Mouse (Mus musculus) neural tube, embryonic 11.5 days (tissue): ENCODE measurements around the gene Nxn. TPM values are rescaled to one million over a fixed set of nuclear protein-coding genes. Genes with fewer than 3 reads are reported as not detected.

ENCODE experiments used
- ATAC-seq: fragments of 200-750 bp; cut with Nextera tagmentation; 2 replicates; pipeline ENCODE4 v1.8.0; 2017; ENCODE audit warnings: moderate number of reproducible peaks, mild to moderate bottlenecking, moderate TSS enrichment, moderate library complexity; ENCODE audit not compliant: insufficient read depth, low FRiP score, low TSS enrichment
- DNase-seq: peaks from one replicate; pipeline ENCODE4 v3.0.0-alpha.2; 2015; ENCODE audit warnings: low spot score
- H3K27ac ChIP-seq: fragments of 300-500 bp; sonication (generic); 2 replicates; pipeline ENCODE4 v1.5.1; 2014; ENCODE audit warnings: low read depth, mild to moderate bottlenecking, low read length
- H3K27me3 ChIP-seq: fragments of 300-500 bp; sonication (generic); 2 replicates; pipeline ENCODE4 v1.6.1; 2014; ENCODE audit warnings: mild to moderate bottlenecking, low read length, mixed read lengths; ENCODE audit not compliant: control insufficient read depth, insufficient read depth
- H3K36me3 ChIP-seq: fragments of 300-500 bp; sonication (generic); 2 replicates; pipeline ENCODE4 v1.6.1; 2014; ENCODE audit warnings: mild to moderate bottlenecking, low read length, moderate library complexity, mixed read lengths; ENCODE audit not compliant: control insufficient read depth, insufficient read depth
- H3K4me1 ChIP-seq: fragments of 300-500 bp; sonication (generic); 2 replicates; pipeline ENCODE4 v1.6.1; 2014; ENCODE audit warnings: low read length, mixed read lengths; ENCODE audit not compliant: control insufficient read depth, insufficient read depth
- H3K4me2 ChIP-seq: fragments of 300-500 bp; sonication (generic); 2 replicates; pipeline ENCODE4 v1.6.1; 2014; ENCODE audit warnings: low read depth, mild to moderate bottlenecking, moderate library complexity
- H3K4me3 ChIP-seq: fragments of 300-500 bp; sonication (generic); 2 replicates; pipeline ENCODE4 v1.5.1; 2014; ENCODE audit warnings: low read depth, low read length
- H3K9ac ChIP-seq: fragments of 300-500 bp; sonication (generic); 2 replicates; pipeline ENCODE4 v1.6.1; 2014; ENCODE audit warnings: mild to moderate bottlenecking, low read length
- H3K9me3 ChIP-seq: fragments of 300-500 bp; sonication (generic); 2 replicates; pipeline ENCODE4 v1.6.1; 2016; ENCODE audit warnings: low read length; ENCODE audit not compliant: control insufficient read depth
- WGBS: fragments of 180-500 bp; shearing (Covaris S2); extraction: QIAGEN DNeasy Blood & Tissue Kit; methylation state at CpG from one replicate; pipeline ENCODE4 v1.1.7; 2014; 5-methylcytosine and 5-hydroxymethylcytosine counted together
- polyA plus RNA-seq: library from polyadenylated mRNA; unstranded; fragments of >200 nt; fragmentation: Nextera tagmentation; extraction: Ambion mirVana; gene quantifications from 2 replicates; pipeline ENCODE4 v1.2.1, GENCODE M21; 2014

The Nxn gene
- polyA plus RNA-seq, 1 experiment from 2014 or later = 57.7 TPM

- H3K36me3 ChIP-seq = no peaks in the 10 kb centered on the region
- H3K4me2 ChIP-seq = no peak overlapping the region
- 68% methylated on average over 6 of the region's 6 CpGs for WGBS
- no peaks in the 10 kb centered on the region for H3K9me3 ChIP-seq
- H3K4me3 ChIP-seq = no peak overlapping the region
- H3K9ac ChIP-seq = no peak overlapping the region
- ATAC-seq (no peak), DNase-seq (no peak)
- no peak overlapping the region for H3K27ac ChIP-seq
- H3K4me1 ChIP-seq = peaks cover 21% of the 10 kb centered on the region
- no peaks in the 10 kb centered on the region for H3K27me3 ChIP-seq
Observed at GRCm38 (mm10) chr11:76314140-76314539, 84.8 kb downstream of the Nxn start.

GRCm38 (mm10) chr11:76312805-76313204 is 86.1 kb downstream of the Nxn start:
- H3K9me3 ChIP-seq = no peaks in the 10 kb centered on the region
- H3K4me3 ChIP-seq = no peak overlapping the region
- no peak overlapping the region for H3K9ac ChIP-seq
- peaks cover 21% of the 10 kb centered on the region for H3K4me1 ChIP-seq
- 71% methylated on average over 4 of the region's 4 CpGs for WGBS
- H3K27me3 ChIP-seq = no peaks in the 10 kb centered on the region
- H3K36me3 ChIP-seq = no peaks in the 10 kb centered on the region
- no peak for DNase-seq
- no peak overlapping the region for H3K27ac ChIP-seq
- ATAC-seq = no peak
- H3K4me2 ChIP-seq = no peak overlapping the region

- H3K4me1 ChIP-seq = peaks cover 23% of the 10 kb centered on the region
Observed at GRCm38 (mm10) chr11:76311224-76312000, 87.5 kb downstream of the Nxn start.

GRCm38 (mm10) chr11:76309868-76310267 is 89.1 kb downstream of the Nxn start:
- no peaks in the 10 kb centered on the region for H3K9me3 ChIP-seq
- ATAC-seq = no peak
- WGBS = 39% methylated on average over 5 of the region's 5 CpGs
- no peak overlapping the region for H3K9ac ChIP-seq
- H3K4me3 ChIP-seq = no peak overlapping the region
- no peak overlapping the region for H3K4me2 ChIP-seq
- peaks cover 23% of the 10 kb centered on the region for H3K4me1 ChIP-seq
- no peak overlapping the region for H3K27ac ChIP-seq
- DNase-seq = no peak
- no peaks in the 10 kb centered on the region for H3K36me3 ChIP-seq
- H3K27me3 ChIP-seq = no peaks in the 10 kb centered on the region

More at GRCm38 (mm10) chr11:76311224-76312000, 87.5 kb downstream of the Nxn start:
- Histone ChIP-seq H3K27me3 (no peaks in the 10 kb centered on the region), H3K9ac (no peak overlapping the region), H3K4me3 (no peak overlapping the region), H3K4me2 (no peak overlapping the region), H3K9me3 (no peaks in the 10 kb centered on the region), H3K36me3 (no peaks in the 10 kb centered on the region), H3K27ac (no peak overlapping the region)
- DNase-seq (no peak), ATAC-seq (no peak)
- 67% methylated on average over 12 of the region's 12 CpGs for WGBS

GRCm38 (mm10) chr11:76309072-76309471 is 89.9 kb downstream of the Nxn start:
- H3K4me3 ChIP-seq = no peak overlapping the region
- ATAC-seq (no peak), DNase-seq (no peak)
- H3K4me1 ChIP-seq = peaks cover 23% of the 10 kb centered on the region
- H3K9ac ChIP-seq = no peak overlapping the region
- no peak overlapping the region for H3K4me2 ChIP-seq
- 18% methylated on average over 6 of the region's 6 CpGs for WGBS
- H3K27ac ChIP-seq = no peak overlapping the region
- no peaks in the 10 kb centered on the region for H3K9me3 ChIP-seq
- H3K27me3 ChIP-seq = no peaks in the 10 kb centered on the region
- H3K36me3 ChIP-seq = no peaks in the 10 kb centered on the region

- H3K4me1 ChIP-seq = peaks cover 20% of the 10 kb centered on the region
- H3K4me2 ChIP-seq = no peak overlapping the region
- no peak overlapping the region for H3K27ac ChIP-seq
- no peak for DNase-seq
- WGBS = 79% methylated on average over 4 of the region's 4 CpGs
- no peak for ATAC-seq
- no peaks in the 10 kb centered on the region for H3K9me3 ChIP-seq
- no peak overlapping the region for H3K9ac ChIP-seq
- no peaks in the 10 kb centered on the region for H3K27me3 ChIP-seq
- no peaks in the 10 kb centered on the region for H3K36me3 ChIP-seq
- H3K4me3 ChIP-seq = no peak overlapping the region
Observed at GRCm38 (mm10) chr11:76306769-76307168, 92.2 kb downstream of the Nxn start.

GRCm38 (mm10) chr11:76305571-76305970 is 93.4 kb downstream of the Nxn start:
- Histone ChIP-seq H3K9ac (no peak overlapping the region), H3K4me3 (no peak overlapping the region), H3K4me1 (peaks cover 13% of the 10 kb centered on the region), H3K9me3 (no peaks in the 10 kb centered on the region), H3K36me3 (no peaks in the 10 kb centered on the region), H3K27ac (no peak overlapping the region), H3K27me3 (no peaks in the 10 kb centered on the region), H3K4me2 (no peak overlapping the region)
- DNase-seq = no peak
- WGBS = 86% methylated on average over 4 of the region's 4 CpGs
- ATAC-seq = no peak

- ATAC-seq = no peak
- 54% methylated on average over 11 of the region's 11 CpGs for WGBS
Observed at GRCm38 (mm10) chr11:76303368-76303767, 95.6 kb downstream of the Nxn start.

GRCm38 (mm10) chr11:76300862-76301261 is 98.1 kb downstream of the Nxn start:
- DNase-seq (no peak), ATAC-seq (no peak)
- no peaks in the 10 kb centered on the region for H3K9me3 ChIP-seq
- WGBS = 87% methylated on average over 5 of the region's 5 CpGs
- no peaks in the 10 kb centered on the region for H3K27me3 ChIP-seq
- no peak overlapping the region for H3K27ac ChIP-seq
- no peaks in the 10 kb centered on the region for H3K36me3 ChIP-seq
- H3K9ac ChIP-seq = no peak overlapping the region
- H3K4me1 ChIP-seq = peaks cover 4% of the 10 kb centered on the region; the same call in 1 of the 2 replicates
- H3K4me3 ChIP-seq = no peak overlapping the region
- no peak overlapping the region for H3K4me2 ChIP-seq

More at GRCm38 (mm10) chr11:76303368-76303767, 95.6 kb downstream of the Nxn start:
- no peaks in the 10 kb centered on the region for H3K9me3 ChIP-seq
- no peak overlapping the region for H3K4me2 ChIP-seq
- no peak overlapping the region for H3K4me3 ChIP-seq
- H3K9ac ChIP-seq = no peak overlapping the region
- no peak overlapping the region for H3K27ac ChIP-seq
- no peaks in the 10 kb centered on the region for H3K36me3 ChIP-seq
- H3K4me1 ChIP-seq = 0 out of 2 replicates have a peak, but pooled peaks cover 2% of the 10 kb centered on the region
- H3K27me3 ChIP-seq = no peaks in the 10 kb centered on the region
- DNase-seq = no peak
